Mouse (Mus musculus) forebrain, embryonic 10.5 days (tissue): ENCODE measurements around the gene Smg9. TPM values are rescaled to one million over a fixed set of nuclear protein-coding genes. Genes with fewer than 3 reads are reported as not detected.

ENCODE experiments used
- DNase-seq: peaks from one replicate; pipeline ENCODE4 v3.0.0-alpha.2; 2017; ENCODE audit warnings: low spot score; ENCODE audit errors: extremely low spot score
- H3K27ac ChIP-seq: fragments of 300-500 bp; sonication (generic); 2 replicates; pipeline ENCODE4 v1.5.1; 2016; ENCODE audit warnings: mild to moderate bottlenecking
- H3K27me3 ChIP-seq: fragments of 300-500 bp; sonication (generic); 2 replicates; pipeline ENCODE4 v1.6.1; 2016; ENCODE audit warnings: mild to moderate bottlenecking; ENCODE audit not compliant: poor library complexity, severe bottlenecking
- H3K36me3 ChIP-seq: fragments of 300-500 bp; sonication (generic); replicated peaks from 2 replicates; pipeline ENCODE4 v1.6.1; 2016; ENCODE audit warnings: mild to moderate bottlenecking, moderate library complexity
- H3K4me1 ChIP-seq: fragments of 300-500 bp; sonication (generic); 2 replicates; pipeline ENCODE4 v1.6.1; 2016
- H3K4me3 ChIP-seq: fragments of 300-500 bp; sonication (generic); 2 replicates; pipeline ENCODE4 v1.5.1; 2016; ENCODE audit warnings: mild to moderate bottlenecking, moderate library complexity
- H3K9me3 ChIP-seq: fragments of 300-500 bp; sonication (generic); 2 replicates; pipeline ENCODE4 v1.6.1; 2016; ENCODE audit warnings: mild to moderate bottlenecking, moderate library complexity
- WGBS: fragments of 180-500 bp; shearing (Covaris S2); methylation state at CpG from one replicate; pipeline ENCODE4 v1.1.7; 2016; 5-methylcytosine and 5-hydroxymethylcytosine counted together
- polyA plus RNA-seq: library from polyadenylated mRNA; unstranded; fragments of >200 nt; fragmentation: Nextera tagmentation; extraction: Ambion mirVana; gene quantifications from 2 replicates; pipeline ENCODE4 v1.2.1, GENCODE M21; 2016

Smg9 gene
- polyA plus RNA-seq, 1 experiment from 2014 or later, result 26.5 TPM

DNA sequence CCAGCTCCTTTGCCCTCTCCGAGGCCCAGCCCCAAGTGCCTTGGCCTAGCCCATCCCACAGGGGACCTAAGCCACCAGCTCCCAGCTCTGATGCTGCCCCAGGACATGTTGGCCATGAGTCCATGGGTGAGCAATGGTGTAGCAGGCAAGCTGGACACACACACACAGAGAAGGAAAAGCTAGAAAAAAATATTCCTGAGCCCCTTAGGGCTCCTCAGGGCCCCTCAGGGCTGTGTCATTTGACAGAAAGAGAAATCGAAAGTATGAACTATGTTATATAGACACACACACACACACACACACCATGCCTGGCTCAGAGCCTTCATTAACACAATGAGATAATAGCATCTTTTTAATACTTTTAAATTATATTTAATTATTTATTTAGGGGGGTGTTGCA, 19.0 kb upstream of the Smg9 start:
- no peak for DNase-seq
- Histone ChIP-seq H3K4me1 (peaks cover 30% of the 10 kb centered on the region), H3K4me3 (no peak overlapping the region), H3K27ac (peak overlapping the region; percentile 70), H3K9me3 (no peaks in the 10 kb centered on the region), H3K36me3 (no peaks in the 10 kb centered on the region), H3K27me3 (peaks cover 33% of the 10 kb centered on the region)
- 67% methylated on average over 2 of the region's 2 CpGs for WGBS

DNA sequence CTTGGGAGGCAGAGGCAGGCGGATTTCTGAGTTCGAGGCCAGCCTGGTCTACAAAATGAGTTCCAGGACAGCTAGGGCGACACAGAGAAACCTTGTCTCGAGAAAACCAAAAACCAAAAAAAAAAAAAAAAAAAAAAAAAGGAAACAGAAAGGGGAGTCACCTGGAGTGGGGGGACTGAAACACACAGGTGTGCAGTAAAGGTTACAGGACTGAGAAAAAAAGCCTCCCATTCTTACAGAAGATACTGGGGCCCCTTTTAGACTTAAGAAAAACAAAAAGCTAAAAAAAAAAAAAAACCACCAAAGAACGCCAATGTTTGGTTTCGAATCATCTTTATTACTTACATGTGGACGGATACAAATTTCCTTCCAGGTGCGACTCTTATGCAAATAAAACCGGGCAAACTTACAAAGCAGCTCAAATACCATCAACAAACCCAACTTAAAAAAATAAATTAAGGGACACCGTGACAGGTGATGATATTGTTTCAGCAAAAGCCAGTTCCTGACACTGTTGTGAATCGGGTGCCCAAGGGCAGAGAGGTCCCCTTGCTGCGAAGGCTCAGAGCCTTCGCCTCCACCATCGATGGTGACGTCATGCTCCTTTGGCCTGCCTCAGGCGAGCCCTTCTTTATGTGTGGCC, 16.6 kb upstream of the Smg9 start:
- WGBS, result 84% methylated on average over 16 of the region's 16 CpGs
- no peak overlapping the region for H3K4me3 ChIP-seq
- no peaks in the 10 kb centered on the region for H3K36me3 ChIP-seq
- H3K4me1 ChIP-seq, result peaks cover 19% of the 10 kb centered on the region
- H3K27ac ChIP-seq, result no peak overlapping the region
- no peaks in the 10 kb centered on the region for H3K9me3 ChIP-seq
- peaks cover 17% of the 10 kb centered on the region for H3K27me3 ChIP-seq
- no peak for DNase-seq

DNA sequence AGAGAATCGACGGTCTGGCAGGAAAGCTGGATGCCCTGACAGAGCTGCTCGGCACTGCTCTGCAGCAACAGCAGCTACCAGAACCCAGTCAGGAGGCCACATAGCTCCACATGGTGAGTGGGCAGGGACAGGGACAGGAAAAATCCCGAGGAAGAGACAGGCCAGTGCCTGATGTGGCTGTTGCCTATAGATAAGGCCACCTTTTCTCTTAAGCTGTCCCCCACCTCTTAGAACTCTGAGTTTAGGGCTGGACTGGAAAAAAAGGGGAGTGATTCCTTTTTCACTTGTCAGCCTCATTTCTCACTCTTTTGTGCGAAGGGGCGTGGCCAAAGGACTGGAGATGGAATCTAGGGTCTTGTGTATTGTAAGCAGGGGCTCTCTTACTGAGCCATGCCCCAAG, 15.3 kb upstream of the Smg9 start:
- no peaks in the 10 kb centered on the region for H3K9me3 ChIP-seq
- no peak for DNase-seq
- 67% methylated on average over 6 of the region's 6 CpGs for WGBS
- H3K27me3 ChIP-seq, result 0 out of 2 replicates have a peak, but pooled peaks cover 13% of the 10 kb centered on the region
- H3K27ac ChIP-seq, result peak overlapping the region; percentile 22; the same call in 1 of the 2 replicates
- no peaks in the 10 kb centered on the region for H3K36me3 ChIP-seq
- H3K4me1 ChIP-seq, result peaks cover 16% of the 10 kb centered on the region
- H3K4me3 ChIP-seq, result no peak overlapping the region

DNA sequence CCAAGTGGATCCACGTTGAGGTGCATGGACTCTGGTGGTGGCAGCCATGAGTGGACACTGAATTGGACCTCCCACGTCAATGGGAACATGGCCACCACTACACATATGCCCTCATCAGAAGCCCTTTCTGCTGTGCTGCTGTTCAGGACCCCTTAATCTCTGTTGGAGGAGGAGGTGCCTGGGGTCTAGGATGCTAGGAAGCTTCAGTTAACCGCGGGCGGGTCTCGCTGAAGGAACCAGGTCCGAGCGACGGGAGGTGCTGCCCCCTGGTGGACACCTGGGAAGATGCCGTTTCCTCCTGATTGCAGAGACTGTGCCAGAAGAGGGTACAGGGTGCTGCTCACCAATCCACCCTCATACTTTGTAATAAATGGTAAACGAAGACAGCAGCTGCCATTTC, 14.6 kb upstream of the Smg9 start:
- Histone ChIP-seq H3K9me3 (no peaks in the 10 kb centered on the region), H3K36me3 (no peaks in the 10 kb centered on the region), H3K27ac (0 out of 2 replicates have a peak overlapping the region, but pooled peaks have one; percentile 0), H3K27me3 (0 out of 2 replicates have a peak, but pooled peaks cover 13% of the 10 kb centered on the region), H3K4me3 (peak overlapping the region; percentile 11; the same call in 1 of the 2 replicates), H3K4me1 (peaks cover 13% of the 10 kb centered on the region)
- WGBS, result 9% methylated on average over 11 of the region's 11 CpGs
- DNase-seq, result peak; percentile 74

DNA sequence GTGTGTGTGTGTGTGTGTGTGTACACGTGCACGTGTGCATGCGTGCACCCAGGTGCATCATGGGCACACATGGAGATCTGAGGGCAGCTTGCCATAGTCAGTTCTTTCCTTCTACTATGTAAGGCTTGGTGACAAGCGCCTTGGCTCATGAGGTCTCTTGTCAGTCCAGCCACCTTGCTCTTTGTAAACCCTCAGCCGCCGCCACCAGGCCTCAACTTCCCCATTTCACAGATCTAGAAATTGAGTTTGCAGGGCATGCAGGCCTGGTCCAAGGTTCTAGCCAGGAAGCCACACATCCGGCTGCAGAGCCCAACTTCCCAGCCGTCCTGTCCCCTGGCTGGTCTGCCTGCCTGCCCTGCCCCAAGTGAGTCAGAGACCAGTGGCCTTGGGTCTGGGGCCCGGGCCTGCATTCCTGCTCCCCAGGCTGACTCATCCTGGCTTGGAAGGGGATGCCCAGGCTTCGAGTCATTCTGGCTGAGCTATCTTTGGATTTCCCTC, 12.3 kb upstream of the Smg9 start:
- Histone ChIP-seq H3K9me3 (no peaks in the 10 kb centered on the region), H3K27me3 (0 out of 2 replicates have a peak, but pooled peaks cover 13% of the 10 kb centered on the region), H3K36me3 (no peaks in the 10 kb centered on the region), H3K4me3 (no peak overlapping the region), H3K4me1 (peaks cover 12% of the 10 kb centered on the region), H3K27ac (no peak overlapping the region)
- no peak for DNase-seq
- WGBS, result 84% methylated on average over 10 of the region's 10 CpGs

DNA sequence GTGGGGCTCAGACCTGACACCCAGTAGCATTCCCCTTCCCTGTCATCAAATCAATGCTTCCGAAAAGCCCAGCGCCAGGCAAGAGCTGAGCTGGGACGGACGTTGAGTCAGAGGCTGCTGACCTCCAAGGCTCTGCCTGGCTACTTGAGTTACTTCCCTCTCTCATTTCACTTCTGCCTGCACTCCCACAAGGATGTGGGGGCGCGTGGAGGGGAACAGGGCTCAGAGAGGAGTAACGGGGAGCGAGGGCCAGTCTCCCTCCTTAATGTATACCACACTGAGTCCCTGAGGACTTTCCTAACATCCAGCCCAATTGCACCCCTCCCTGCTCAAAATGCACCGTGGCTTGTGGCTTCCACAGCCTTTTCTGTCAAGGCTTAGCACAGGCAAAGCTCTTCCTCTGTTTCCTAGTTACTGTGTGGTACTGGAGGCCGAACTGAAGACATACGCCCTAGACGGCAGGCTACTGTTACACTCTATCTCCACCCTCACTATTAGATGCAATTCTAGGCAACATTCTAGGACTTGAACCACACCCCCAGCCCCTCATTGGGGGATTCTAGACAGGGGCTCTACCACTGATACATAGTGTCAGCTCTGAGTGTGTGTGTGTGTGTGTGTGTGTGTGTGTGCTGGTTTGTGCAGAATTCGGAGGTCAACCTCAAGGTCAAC, 9.8 kb upstream of the Smg9 start:
- 0 out of 2 replicates have a peak, but pooled peaks cover under 1% of the 10 kb centered on the region for H3K27me3 ChIP-seq
- H3K4me1 ChIP-seq, result peaks cover 7% of the 10 kb centered on the region
- no peak for DNase-seq
- H3K27ac ChIP-seq, result no peak overlapping the region
- WGBS, result 74% methylated on average over 13 of the region's 13 CpGs
- no peaks in the 10 kb centered on the region for H3K9me3 ChIP-seq
- no peak overlapping the region for H3K4me3 ChIP-seq
- no peaks in the 10 kb centered on the region for H3K36me3 ChIP-seq

DNA sequence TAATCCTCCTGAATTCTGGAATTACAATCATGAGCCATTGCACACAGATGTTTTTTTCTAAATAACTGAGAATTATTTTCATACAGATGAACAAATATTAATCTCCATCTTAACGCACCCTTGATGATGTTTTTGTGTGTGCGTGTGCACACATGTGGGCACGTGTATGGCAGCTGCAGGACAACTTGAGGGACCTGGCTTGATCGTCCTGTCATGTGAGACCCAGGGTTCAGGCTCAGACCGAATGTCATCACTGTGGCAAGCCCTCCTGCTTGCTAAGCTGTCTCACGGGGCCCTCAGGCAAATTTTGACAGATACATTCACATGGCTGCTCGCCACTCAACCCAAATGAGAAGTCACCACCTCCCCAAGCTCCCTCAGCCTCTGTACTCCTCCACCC, 8.9 kb upstream of the Smg9 start:
- 72% methylated on average over 7 of the region's 7 CpGs for WGBS
- no peak overlapping the region for H3K4me3 ChIP-seq
- no peak overlapping the region for H3K27ac ChIP-seq
- DNase-seq, result no peak
- no peaks in the 10 kb centered on the region for H3K9me3 ChIP-seq
- no peaks in the 10 kb centered on the region for H3K27me3 ChIP-seq
- H3K4me1 ChIP-seq, result peaks cover 5% of the 10 kb centered on the region; the same call in 1 of the 2 replicates
- no peaks in the 10 kb centered on the region for H3K36me3 ChIP-seq

DNA sequence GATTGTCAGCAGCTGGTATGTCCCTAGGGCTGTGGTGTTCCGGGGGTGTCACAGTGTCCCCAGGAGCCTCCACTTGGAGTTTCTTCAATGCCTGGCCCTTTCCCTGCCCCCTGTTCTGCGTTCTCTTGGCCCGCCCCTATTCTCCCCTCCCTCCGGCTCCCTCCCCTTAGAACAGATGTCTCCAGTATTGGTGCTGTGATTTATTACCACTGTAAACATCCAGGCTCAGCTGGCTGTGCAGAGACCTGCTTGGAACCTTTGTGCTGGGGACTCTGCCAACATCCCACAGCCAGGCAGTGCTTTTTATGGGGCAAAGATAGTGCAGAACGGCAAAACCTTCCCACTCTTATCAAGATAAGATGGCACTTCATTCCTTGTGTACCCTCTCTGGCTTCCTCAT, 8.3 kb upstream of the Smg9 start:
- H3K4me3 ChIP-seq, result no peak overlapping the region
- H3K9me3 ChIP-seq, result no peaks in the 10 kb centered on the region
- DNase-seq, result no peak
- H3K27me3 ChIP-seq, result no peaks in the 10 kb centered on the region
- H3K4me1 ChIP-seq, result peaks cover 5% of the 10 kb centered on the region; the same call in 1 of the 2 replicates
- WGBS, result 54% methylated on average over 5 of the region's 5 CpGs
- H3K36me3 ChIP-seq, result no peaks in the 10 kb centered on the region
- H3K27ac ChIP-seq, result no peak overlapping the region

DNA sequence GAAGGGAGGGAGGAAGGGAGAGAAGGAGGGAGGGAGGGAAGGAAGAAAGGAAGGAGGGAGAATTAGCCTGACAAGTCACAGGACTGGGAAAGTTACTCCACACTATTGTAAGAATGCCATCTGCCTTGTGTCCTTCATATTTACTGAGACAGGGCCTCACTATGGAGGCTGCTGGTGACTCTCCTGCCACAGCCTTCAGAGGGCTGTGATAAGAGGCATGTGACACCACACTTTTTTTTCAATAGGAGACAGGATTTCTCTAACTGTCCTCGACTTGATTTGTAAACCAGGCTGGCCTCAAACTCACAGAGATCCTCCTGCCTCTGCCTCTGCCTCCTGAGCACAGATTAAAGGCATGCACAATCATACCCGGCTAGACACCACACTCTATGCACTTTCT, 7.7 kb upstream of the Smg9 start:
- no peaks in the 10 kb centered on the region for H3K36me3 ChIP-seq
- no peaks in the 10 kb centered on the region for H3K27me3 ChIP-seq
- H3K4me3 ChIP-seq, result no peak overlapping the region
- DNase-seq, result no peak
- peaks cover 5% of the 10 kb centered on the region; the same call in 1 of the 2 replicates for H3K4me1 ChIP-seq
- H3K27ac ChIP-seq, result no peak overlapping the region
- H3K9me3 ChIP-seq, result no peaks in the 10 kb centered on the region
- 81% methylated on average over 2 of the region's 2 CpGs for WGBS

DNA sequence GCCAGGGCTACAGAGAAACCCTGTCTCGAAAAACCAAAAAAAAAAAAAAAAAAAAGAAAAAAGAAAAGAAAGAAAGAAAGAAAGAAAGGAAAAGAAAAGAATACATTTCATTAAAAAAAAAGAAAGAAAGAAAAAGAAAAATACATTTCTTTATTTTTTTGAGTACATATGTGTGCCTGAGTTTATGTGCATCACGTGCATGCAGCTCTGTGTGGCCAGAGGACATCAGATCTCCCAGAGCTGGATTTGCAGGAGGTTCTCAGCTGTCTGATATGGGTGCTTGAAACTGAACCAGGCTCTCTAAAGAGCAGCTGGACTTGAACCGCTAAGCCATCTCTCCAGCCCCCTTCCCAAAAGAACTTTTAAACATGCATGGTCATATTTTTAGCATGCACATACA, 5.4 kb upstream of the Smg9 start:
- H3K27ac ChIP-seq, result no peak overlapping the region
- no peaks in the 10 kb centered on the region for H3K27me3 ChIP-seq
- WGBS, result 79% methylated on average over 3 of the region's 3 CpGs
- no peaks in the 10 kb centered on the region for H3K9me3 ChIP-seq
- no peak overlapping the region for H3K4me3 ChIP-seq
- peaks cover 7% of the 10 kb centered on the region for H3K4me1 ChIP-seq
- DNase-seq, result no peak
- H3K36me3 ChIP-seq, result no peaks in the 10 kb centered on the region

DNA sequence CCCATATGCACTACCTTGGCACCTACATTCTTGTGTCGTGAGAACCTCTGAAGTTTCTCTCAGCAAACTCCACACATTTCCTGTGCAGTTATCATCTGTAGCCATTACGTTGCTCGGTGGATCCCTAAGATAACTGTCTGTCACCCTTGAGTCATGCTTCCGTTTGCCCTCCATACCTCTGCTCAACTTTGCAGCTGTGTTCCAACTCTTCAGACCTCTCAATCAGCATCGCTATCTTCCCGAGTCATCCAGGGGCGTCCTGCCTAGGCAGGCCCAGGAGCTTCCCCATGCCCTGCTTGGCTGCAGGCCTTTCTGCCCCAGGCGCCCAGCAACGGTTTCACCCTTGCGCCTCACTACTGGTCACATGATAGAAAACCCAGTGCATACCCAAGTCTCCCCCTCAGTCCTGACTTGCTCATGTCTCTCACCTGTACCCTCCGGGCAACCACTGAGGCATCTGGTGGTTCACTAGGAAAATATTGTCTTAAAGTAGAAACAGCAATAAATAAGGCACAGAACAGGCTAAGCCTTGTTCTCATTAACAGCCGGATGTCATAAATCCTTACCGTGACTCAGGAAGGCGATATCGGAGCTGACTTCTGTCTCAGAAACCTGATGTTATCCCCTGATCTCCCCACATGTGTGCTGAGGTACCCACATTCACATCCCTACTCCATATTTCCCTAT, 4.8 kb upstream of the Smg9 start:
- H3K27ac ChIP-seq, result no peak overlapping the region
- DNase-seq, result no peak
- WGBS, result 87% methylated on average over 15 of the region's 15 CpGs
- H3K9me3 ChIP-seq, result no peaks in the 10 kb centered on the region
- no peaks in the 10 kb centered on the region for H3K36me3 ChIP-seq
- peaks cover 10% of the 10 kb centered on the region for H3K4me1 ChIP-seq
- no peak overlapping the region for H3K4me3 ChIP-seq
- no peaks in the 10 kb centered on the region for H3K27me3 ChIP-seq

DNA sequence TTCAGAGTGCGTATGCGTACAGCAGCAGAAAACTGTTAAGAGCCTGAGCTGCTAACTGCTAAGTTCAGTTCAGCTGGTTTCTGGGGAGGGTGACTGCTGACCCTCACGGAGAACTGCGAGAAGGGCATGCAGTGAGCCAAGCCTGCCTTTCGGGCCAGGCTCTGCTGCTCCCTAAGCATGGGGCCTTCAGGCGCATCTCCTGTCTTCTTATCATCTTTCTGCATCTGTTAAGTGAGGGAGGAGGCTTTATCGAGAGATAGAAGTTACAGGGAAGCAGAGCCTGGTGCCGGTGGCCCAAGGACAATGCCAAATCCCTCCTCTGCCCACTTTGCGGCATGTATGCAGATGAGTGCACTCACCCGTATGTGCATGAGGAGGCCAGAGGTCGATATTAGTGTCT, 2.6 kb upstream of the Smg9 start:
- 86% methylated on average over 11 of the region's 11 CpGs for WGBS
- Histone ChIP-seq H3K27me3 (no peaks in the 10 kb centered on the region), H3K9me3 (no peaks in the 10 kb centered on the region), H3K36me3 (peaks cover 9% of the 10 kb centered on the region), H3K4me3 (no peak overlapping the region), H3K27ac (no peak overlapping the region), H3K4me1 (peaks cover 18% of the 10 kb centered on the region; the same call in 1 of the 2 replicates)
- no peak for DNase-seq
